21 mouse cellular contexts compared by ENCODE assay signal in the genomic region with DNA sequence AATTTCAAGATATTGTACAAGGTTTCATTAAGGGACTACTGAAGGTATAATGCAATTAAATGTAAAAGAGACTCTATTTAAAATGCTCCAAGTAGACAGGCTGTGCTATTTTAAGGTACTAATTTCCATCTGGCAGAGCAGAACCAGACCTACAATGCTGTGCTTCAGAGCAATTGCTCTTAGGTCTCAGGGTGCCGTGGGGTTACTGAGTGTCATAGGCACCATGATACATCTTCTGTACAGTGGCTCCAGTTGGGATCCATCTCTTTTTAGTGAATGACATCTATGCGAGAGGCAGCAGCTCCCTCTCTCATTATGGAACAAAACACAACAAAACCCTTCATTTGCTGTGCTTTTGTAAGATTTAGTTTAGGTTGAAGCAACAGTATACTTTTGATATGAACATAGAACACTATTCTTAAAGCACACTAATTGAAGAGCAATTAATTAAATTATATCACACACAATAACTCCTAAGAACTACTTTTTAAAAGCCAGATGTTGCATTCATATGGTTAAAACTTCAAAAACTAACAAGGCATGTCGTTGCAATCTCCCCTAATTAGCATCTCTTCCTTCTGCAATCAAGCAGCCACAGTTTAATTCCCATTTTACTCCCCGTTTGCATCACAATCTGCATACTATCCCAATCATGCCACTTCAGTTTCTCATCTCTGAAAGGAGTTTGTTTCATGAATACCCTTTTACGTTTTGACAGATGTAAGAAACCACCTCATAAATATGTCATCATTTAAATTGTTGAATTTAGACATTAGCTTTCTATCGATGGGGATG.
DNase-seq lines count a peak whose midpoint lies in the region; ATAC-seq and TF ChIP-seq lines count a peak whose summit lies in the region.
"Had no signal": no experiment of that assay in that cellular context is flagged by ENCODE, and none has a peak within 500 bp of the region (broad histone marks: within the 10 kb centered on the region; RNA-seq: fewer than 3 reads in every experiment).

No protein-coding gene starts in this region.

- H3K4me2 ChIP-seq in forebrain, embryonic 12.5 days, result no peak overlapping the region
- no peak overlapping the region for H3K4me2 ChIP-seq in forebrain, embryonic 11.5 days (ENCODE audit: low read depth, low read length, severe bottlenecking)
- no peak overlapping the region for H3K4me2 ChIP-seq in hindbrain, postnatal 0 days (ENCODE audit: low read depth, low read length)
- H3K4me2 ChIP-seq in forebrain, embryonic 15.5 days (replicated peaks), result no peak overlapping the region
- H3K4me2 ChIP-seq: embryonic facial prominence, embryonic 13.5 days; heart, embryonic 12.5 days; intestine, embryonic 15.5 days had no signal

- H3K36me3 ChIP-seq in forebrain, embryonic 12.5 days (replicated peaks), result no peaks in the 10 kb centered on the region
- H3K36me3 ChIP-seq in forebrain, embryonic 11.5 days (ENCODE audit: control insufficient read depth, insufficient read depth, low read length), result no peaks in the 10 kb centered on the region
- no peaks in the 10 kb centered on the region for H3K36me3 ChIP-seq in hindbrain, postnatal 0 days (ENCODE audit: insufficient read depth, low read length)
- no peaks in the 10 kb centered on the region for H3K36me3 ChIP-seq in hindbrain, embryonic 10.5 days
- no peaks in the 10 kb centered on the region for H3K36me3 ChIP-seq in forebrain, embryonic 15.5 days
- H3K36me3 ChIP-seq: embryonic facial prominence, embryonic 13.5 days; G1E; heart, embryonic 12.5 days; intestine, embryonic 15.5 days had no signal

- no peaks in the 10 kb centered on the region for H3K9me3 ChIP-seq in forebrain, embryonic 12.5 days
- H3K9me3 ChIP-seq in forebrain, embryonic 11.5 days (ENCODE audit: control insufficient read depth, low read length), result no peaks in the 10 kb centered on the region
- H3K9me3 ChIP-seq in hindbrain, postnatal 0 days (ENCODE audit: low read length), result no peaks in the 10 kb centered on the region
- H3K9me3 ChIP-seq in hindbrain, embryonic 10.5 days, result no peaks in the 10 kb centered on the region
- H3K9me3 ChIP-seq in forebrain, embryonic 15.5 days, result no peaks in the 10 kb centered on the region
- H3K9me3 ChIP-seq: embryonic facial prominence, embryonic 13.5 days; G1E; heart, embryonic 12.5 days; intestine, embryonic 15.5 days had no signal

- peak; percentile 43; the same call in 1 of the 2 replicates for ATAC-seq in forebrain, embryonic 12.5 days (ENCODE audit: low FRiP score)
- no peak for ATAC-seq in forebrain, embryonic 11.5 days (replicated peaks; ENCODE audit: low FRiP score)
- peak; percentile 29; the same call in 1 of the 2 replicates for ATAC-seq in hindbrain, postnatal 0 days
- ATAC-seq in forebrain, embryonic 15.5 days (replicated peaks), result peak; percentile 68
- ATAC-seq: CD4-positive, CD25-positive, alpha-beta regulatory T cell, adult 4 months; intestine, embryonic 15.5 days had no signal

- no peak for DNase-seq in forebrain, embryonic 11.5 days (ENCODE audit: low spot score)
- DNase-seq in hindbrain, postnatal 0 days (ENCODE audit: low spot score), result no peak
- DNase-seq in hindbrain, embryonic 10.5 days (ENCODE audit: low spot score), result no peak
- peak; percentile 24 for DNase-seq in brain, adult 2 months (ENCODE audit: low read depth, low spot score)
- no peak for DNase-seq in neural tube, embryonic 10.5 days (ENCODE audit: extremely low spot score, low spot score)
- no peak for DNase-seq in testis, postnatal 14 days (ENCODE audit: low spot score)
- DNase-seq: adrenal gland, adult 8-10 months; adrenal gland, postnatal 36 days; B cell, adult 2 months; cerebellum, adult 18-20 months; cerebellum, adult 9-11 months; cerebellum, postnatal 36 days; gastrocnemius, adult 2 months; gastrocnemius, postnatal 25 days had no signal

- H3K27me3 ChIP-seq in forebrain, embryonic 12.5 days, result no peaks in the 10 kb centered on the region
- no peaks in the 10 kb centered on the region for H3K27me3 ChIP-seq in forebrain, embryonic 11.5 days (ENCODE audit: control insufficient read depth, insufficient read depth, low read length)
- no peaks in the 10 kb centered on the region for H3K27me3 ChIP-seq in hindbrain, postnatal 0 days (ENCODE audit: insufficient read depth, low read length)
- no peaks in the 10 kb centered on the region for H3K27me3 ChIP-seq in hindbrain, embryonic 10.5 days (ENCODE audit: insufficient read depth, poor library complexity, severe bottlenecking)
- no peaks in the 10 kb centered on the region for H3K27me3 ChIP-seq in forebrain, embryonic 15.5 days
- H3K27me3 ChIP-seq: embryonic facial prominence, embryonic 13.5 days; heart, embryonic 12.5 days; intestine, embryonic 15.5 days had no signal

- WGBS in forebrain, embryonic 12.5 days, result 33% methylated on average over 6 of the region's 6 CpGs
- 50% methylated on average over 6 of the region's 6 CpGs for WGBS in forebrain, embryonic 11.5 days
- WGBS in hindbrain, postnatal 0 days, result 58% methylated on average over 6 of the region's 6 CpGs
- 76% methylated on average over 6 of the region's 6 CpGs for WGBS in hindbrain, embryonic 10.5 days
- WGBS in forebrain, embryonic 15.5 days, result 18% methylated on average over 6 of the region's 6 CpGs

- peaks cover 11% of the 10 kb centered on the region for H3K4me1 ChIP-seq in forebrain, embryonic 12.5 days
- no peaks in the 10 kb centered on the region for H3K4me1 ChIP-seq in forebrain, embryonic 11.5 days (replicated peaks; ENCODE audit: control insufficient read depth, insufficient read depth, low read length)
- 0 out of 2 replicates have a peak, but pooled peaks cover 4% of the 10 kb centered on the region for H3K4me1 ChIP-seq in hindbrain, postnatal 0 days (ENCODE audit: insufficient read depth, low read length)
- peaks cover 12% of the 10 kb centered on the region for H3K4me1 ChIP-seq in hindbrain, embryonic 10.5 days (replicated peaks)
- peaks cover 28% of the 10 kb centered on the region for H3K4me1 ChIP-seq in forebrain, embryonic 15.5 days

- no peak overlapping the region for H3K4me3 ChIP-seq in forebrain, embryonic 12.5 days (replicated peaks)
- H3K4me3 ChIP-seq in forebrain, embryonic 11.5 days (ENCODE audit: low read depth, low read length), result no peak overlapping the region
- H3K4me3 ChIP-seq in hindbrain, postnatal 0 days (ENCODE audit: low read length), result no peak overlapping the region
- H3K4me3 ChIP-seq in hindbrain, embryonic 10.5 days, result no peak overlapping the region
- H3K4me3 ChIP-seq in forebrain, embryonic 15.5 days, result no peak overlapping the region
- H3K4me3 ChIP-seq: embryonic facial prominence, embryonic 13.5 days; gastrocnemius, adult 2 months; heart, embryonic 12.5 days; intestine, embryonic 15.5 days had no signal

- H3K27ac ChIP-seq in forebrain, embryonic 12.5 days, result no peak overlapping the region
- H3K27ac ChIP-seq in forebrain, embryonic 11.5 days (ENCODE audit: low read depth, low read length), result no peak overlapping the region
- H3K27ac ChIP-seq in hindbrain, postnatal 0 days, result no peak overlapping the region
- H3K27ac ChIP-seq in hindbrain, embryonic 10.5 days, result no peak overlapping the region
- no peak overlapping the region; the same call in 1 of the 2 replicates for H3K27ac ChIP-seq in forebrain, embryonic 15.5 days (replicated peaks)
- H3K27ac ChIP-seq: embryonic facial prominence, embryonic 13.5 days; gastrocnemius, adult 2 months; intestine, embryonic 15.5 days had no signal

- TF ChIP-seq CTCF in hindbrain, postnatal 0 days (IDR thresholded peaks at IDR 0.05; ENCODE audit: low read depth), result no peak

- H3K9ac ChIP-seq in forebrain, embryonic 12.5 days, result no peak overlapping the region
- no peak overlapping the region for H3K9ac ChIP-seq in forebrain, embryonic 11.5 days (ENCODE audit: low read length)
- H3K9ac ChIP-seq in hindbrain, postnatal 0 days (replicated peaks; ENCODE audit: low read length), result no peak overlapping the region
- no peak overlapping the region for H3K9ac ChIP-seq in forebrain, embryonic 15.5 days (replicated peaks)
- H3K9ac ChIP-seq: embryonic facial prominence, embryonic 13.5 days; heart, embryonic 12.5 days; intestine, embryonic 15.5 days had no signal
